Mouse (Mus musculus): ENCODE data around the gene Cdc6. TPM values are rescaled to one million over a fixed set of nuclear protein-coding genes. Genes with fewer than 3 reads are reported as not detected.

Gene Cdc6
- polyA plus RNA-seq, 2 experiments = 15.6 to 25.8 TPM

DNA sequence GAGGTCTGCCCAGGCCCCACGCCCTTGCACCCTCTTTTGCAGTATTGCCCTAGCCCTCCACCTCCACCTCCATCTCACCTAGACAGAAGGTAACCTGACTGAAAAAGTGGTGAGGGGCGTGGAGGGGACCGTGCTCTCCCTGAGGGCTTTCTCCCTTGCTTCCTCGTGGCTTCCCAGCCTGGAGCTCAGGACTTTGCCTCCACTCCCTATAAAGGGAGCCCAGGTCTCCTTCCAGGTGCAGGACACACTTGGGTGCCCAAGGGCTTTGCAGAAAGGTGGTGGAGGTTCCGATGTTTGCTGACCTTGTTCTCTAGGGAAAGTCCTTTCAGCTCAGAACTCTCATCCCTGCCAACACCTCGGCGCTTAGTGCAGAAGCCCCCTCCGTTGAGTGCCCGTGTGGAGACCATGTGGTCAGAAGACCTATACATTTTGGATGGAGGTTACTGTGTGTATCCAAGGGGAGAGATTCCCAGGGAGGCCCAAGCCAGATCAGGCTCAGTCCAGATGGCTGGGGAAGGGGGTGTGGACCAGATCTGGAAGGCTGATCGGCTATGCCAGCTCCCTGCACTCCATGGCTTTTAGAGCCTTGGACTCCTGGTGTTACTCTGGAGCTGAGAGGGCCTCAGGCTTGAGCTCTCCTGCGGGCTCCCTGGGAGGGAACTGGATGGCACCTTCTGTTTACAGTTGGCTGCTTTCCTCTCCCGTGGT, 20.7 kb downstream of the Cdc6 start:
- Histone ChIP-seq H3K4me3 (replicated peaks; ENCODE audit: low read length) (peak overlapping the region; percentile 66), H3K27me3 (ENCODE audit: control insufficient read depth, insufficient read depth, low read length) (no peaks in the 10 kb centered on the region), H3K9ac (ENCODE audit: low read depth, low read length, severe bottlenecking) (peak overlapping the region; percentile 72), H3K9me3 (ENCODE audit: control insufficient read depth, low read length) (no peaks in the 10 kb centered on the region), H3K4me2 (replicated peaks; ENCODE audit: low read depth, low read length, severe bottlenecking) (peak overlapping the region; percentile 82), H3K27ac (replicated peaks; ENCODE audit: low read depth, low read length) (peak overlapping the region; percentile 83), H3K4me1 (ENCODE audit: control insufficient read depth, insufficient read depth, low read length) (peaks cover 91% of the 10 kb centered on the region), H3K36me3 (ENCODE audit: control insufficient read depth, insufficient read depth, low read length) (no peaks in the 10 kb centered on the region)
- no peak for DNase-seq (ENCODE audit: low spot score)
- no peak for TF ChIP-seq POLR2A (IDR thresholded peaks at IDR 0.05; ENCODE audit: borderline replicate concordance, extremely low read depth, insufficient read depth, insufficient read length)
- WGBS = 7% methylated on average over 12 of the region's 12 CpGs
- no peak for ATAC-seq (ENCODE audit: low FRiP score, low read depth)

- H3K9ac ChIP-seq (ENCODE audit: low read depth, low read length, severe bottlenecking) = peak overlapping the region; percentile 38
- H3K27me3 ChIP-seq (ENCODE audit: control insufficient read depth, insufficient read depth, low read length) = no peaks in the 10 kb centered on the region
- no peak for TF ChIP-seq POLR2A (IDR thresholded peaks at IDR 0.05; ENCODE audit: borderline replicate concordance, extremely low read depth, insufficient read depth, insufficient read length)
- no peaks in the 10 kb centered on the region for H3K36me3 ChIP-seq (ENCODE audit: control insufficient read depth, insufficient read depth, low read length)
- 21% methylated on average over 9 of the region's 9 CpGs for whole genome bisulfite sequencing
- H3K4me1 ChIP-seq (ENCODE audit: control insufficient read depth, insufficient read depth, low read length) = peaks cover 90% of the 10 kb centered on the region
- H3K4me2 ChIP-seq (replicated peaks; ENCODE audit: low read depth, low read length, severe bottlenecking) = peak overlapping the region; percentile 82
- peak overlapping the region; percentile 83 for H3K27ac ChIP-seq (replicated peaks; ENCODE audit: low read depth, low read length)
- DNase-seq (ENCODE audit: low spot score) (no peak), ATAC-seq (ENCODE audit: low FRiP score, low read depth) (no peak)
- H3K4me3 ChIP-seq (replicated peaks; ENCODE audit: low read length) = peak overlapping the region; percentile 66
- H3K9me3 ChIP-seq (ENCODE audit: control insufficient read depth, low read length) = no peaks in the 10 kb centered on the region
Measured at GRCm38 (mm10) chr11:98929503-98929902, 21.9 kb downstream of the Cdc6 start.

- WGBS = 25% methylated on average over 7 of the region's 7 CpGs
- H3K27me3 ChIP-seq (ENCODE audit: control insufficient read depth, insufficient read depth, low read length) = no peaks in the 10 kb centered on the region
Measured at GRCm38 (mm10) chr11:98930127-98930601, 22.6 kb downstream of the Cdc6 start.

GRCm38 (mm10) chr11:98930773-98931512, 23.3 kb downstream of the Cdc6 start:
- Histone ChIP-seq H3K9ac (ENCODE audit: low read depth, low read length, severe bottlenecking) (0 out of 2 replicates have a peak overlapping the region, but pooled peaks have one; percentile 6), H3K9me3 (ENCODE audit: control insufficient read depth, low read length) (no peaks in the 10 kb centered on the region), H3K27me3 (ENCODE audit: control insufficient read depth, insufficient read depth, low read length) (no peaks in the 10 kb centered on the region), H3K4me3 (replicated peaks; ENCODE audit: low read length) (peak overlapping the region; percentile 66), H3K4me2 (replicated peaks; ENCODE audit: low read depth, low read length, severe bottlenecking) (peak overlapping the region; percentile 82), H3K36me3 (ENCODE audit: control insufficient read depth, insufficient read depth, low read length) (0 out of 2 replicates have a peak, but pooled peaks cover 3% of the 10 kb centered on the region), H3K27ac (replicated peaks; ENCODE audit: low read depth, low read length) (peak overlapping the region; percentile 83), H3K4me1 (ENCODE audit: control insufficient read depth, insufficient read depth, low read length) (peaks cover 88% of the 10 kb centered on the region)
- TF ChIP-seq POLR2A (IDR thresholded peaks at IDR 0.05; ENCODE audit: borderline replicate concordance, extremely low read depth, insufficient read depth, insufficient read length) = no peak
- ATAC-seq (ENCODE audit: low FRiP score, low read depth) = no peak
- DNase-seq (ENCODE audit: low spot score) = no peak
- WGBS = 14% methylated on average over 10 of the region's 10 CpGs

More at GRCm38 (mm10) chr11:98930127-98930601, 22.6 kb downstream of the Cdc6 start:
- DNase-seq (ENCODE audit: low spot score) = peak; percentile 64
- 0 out of 2 replicates have a peak, but pooled peaks cover under 1% of the 10 kb centered on the region for H3K36me3 ChIP-seq (ENCODE audit: control insufficient read depth, insufficient read depth, low read length)
- no peaks in the 10 kb centered on the region for H3K9me3 ChIP-seq (ENCODE audit: control insufficient read depth, low read length)
- TF ChIP-seq POLR2A (IDR thresholded peaks at IDR 0.05; ENCODE audit: borderline replicate concordance, extremely low read depth, insufficient read depth, insufficient read length) = no peak
- H3K4me2 ChIP-seq (replicated peaks; ENCODE audit: low read depth, low read length, severe bottlenecking) = peak overlapping the region; percentile 82
- no peak for ATAC-seq (ENCODE audit: low FRiP score, low read depth)
- H3K9ac ChIP-seq (ENCODE audit: low read depth, low read length, severe bottlenecking) = 0 out of 2 replicates have a peak overlapping the region, but pooled peaks have one; percentile 21
- H3K27ac ChIP-seq (replicated peaks; ENCODE audit: low read depth, low read length) = peak overlapping the region; percentile 83
- H3K4me3 ChIP-seq (replicated peaks; ENCODE audit: low read length) = peak overlapping the region; percentile 66
- peaks cover 88% of the 10 kb centered on the region for H3K4me1 ChIP-seq (ENCODE audit: control insufficient read depth, insufficient read depth, low read length)
